Mouse (Mus musculus): ENCODE data around the gene Faah.

Gene Faah

DNA sequence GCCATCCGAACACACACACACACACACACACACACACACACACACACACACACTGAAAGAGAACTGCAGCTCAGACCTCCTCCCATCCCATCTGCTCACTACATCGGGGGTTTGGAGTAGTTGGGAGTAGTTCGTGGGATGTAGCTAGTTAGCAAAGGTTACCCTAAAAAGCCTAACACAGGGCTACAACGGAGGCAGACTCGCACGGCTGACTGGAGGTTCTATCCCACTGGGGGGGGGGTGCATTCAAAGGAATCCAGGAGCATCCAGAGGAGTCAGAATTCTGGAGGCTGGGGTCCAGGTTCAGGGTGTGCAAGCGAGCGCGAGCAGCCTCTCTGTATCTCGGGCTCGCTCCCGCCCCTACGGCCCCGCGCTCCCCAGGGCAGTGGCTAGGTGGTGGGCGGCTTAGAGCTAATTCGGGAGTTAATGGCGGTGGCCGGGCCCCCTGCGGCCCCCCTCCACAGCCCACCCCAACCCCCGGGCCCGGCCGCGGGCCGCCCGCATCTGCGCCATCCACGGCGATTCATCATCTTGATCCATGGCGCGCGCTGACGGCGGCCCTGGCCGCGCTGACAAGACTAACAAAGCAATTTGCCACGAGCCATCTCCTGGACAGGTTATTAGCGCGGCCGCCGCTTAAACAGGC is 73.9 kb downstream of the Faah start:
- DNase-seq (ENCODE audit: low spot score in 2 of 2), result no peak

DNA sequence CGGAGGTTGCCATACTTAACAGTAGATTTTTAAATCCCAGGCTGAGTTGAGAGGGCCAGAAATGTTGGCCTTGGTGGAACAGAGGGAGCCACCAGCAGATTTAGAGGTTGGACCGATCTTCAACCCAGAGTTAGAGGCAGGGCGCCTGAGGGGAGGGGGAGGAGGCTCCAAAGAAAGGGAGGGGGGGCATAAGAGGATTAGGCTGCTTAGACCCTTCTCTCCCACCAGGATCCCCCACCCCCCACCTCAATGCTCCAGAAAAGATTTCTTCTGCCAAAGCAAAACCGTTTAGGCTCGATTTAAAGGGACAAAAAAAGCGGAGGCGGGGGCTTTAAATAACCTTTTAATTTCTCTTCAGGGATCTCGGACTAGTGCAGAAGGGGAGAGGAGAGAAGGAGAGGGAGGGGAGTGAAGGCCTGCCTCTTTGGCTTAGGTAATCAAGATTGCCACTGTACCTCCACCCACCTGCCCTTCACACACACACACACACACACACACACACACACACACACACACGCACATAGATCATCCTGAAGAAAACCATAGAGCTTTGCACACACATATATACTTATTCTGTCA is 76.4 kb downstream of the Faah start:
- no peak for DNase-seq (ENCODE audit: low spot score in 2 of 2)

DNA sequence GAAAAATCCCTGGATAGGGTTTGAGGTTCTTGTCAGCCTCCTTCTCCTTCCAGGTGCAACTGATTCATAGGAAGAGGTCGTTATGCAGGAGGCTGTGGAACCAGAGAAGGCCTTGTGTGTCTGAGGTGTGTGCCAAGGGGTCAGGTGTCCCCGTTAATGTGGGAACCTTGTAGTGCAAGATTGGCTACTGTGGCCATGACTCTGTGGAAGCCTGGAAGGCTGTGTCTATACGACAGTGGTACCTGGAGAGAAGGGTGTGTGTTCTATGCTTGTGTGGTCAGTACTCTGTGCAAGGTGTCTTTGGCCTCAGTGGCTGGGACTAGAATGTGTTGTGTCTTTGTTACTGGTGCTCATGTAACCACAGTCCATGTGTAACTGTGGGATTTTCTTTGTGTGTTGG is 77.0 kb downstream of the Faah start:
- DNase-seq (ENCODE audit: low spot score in 2 of 2), result no peak

DNA sequence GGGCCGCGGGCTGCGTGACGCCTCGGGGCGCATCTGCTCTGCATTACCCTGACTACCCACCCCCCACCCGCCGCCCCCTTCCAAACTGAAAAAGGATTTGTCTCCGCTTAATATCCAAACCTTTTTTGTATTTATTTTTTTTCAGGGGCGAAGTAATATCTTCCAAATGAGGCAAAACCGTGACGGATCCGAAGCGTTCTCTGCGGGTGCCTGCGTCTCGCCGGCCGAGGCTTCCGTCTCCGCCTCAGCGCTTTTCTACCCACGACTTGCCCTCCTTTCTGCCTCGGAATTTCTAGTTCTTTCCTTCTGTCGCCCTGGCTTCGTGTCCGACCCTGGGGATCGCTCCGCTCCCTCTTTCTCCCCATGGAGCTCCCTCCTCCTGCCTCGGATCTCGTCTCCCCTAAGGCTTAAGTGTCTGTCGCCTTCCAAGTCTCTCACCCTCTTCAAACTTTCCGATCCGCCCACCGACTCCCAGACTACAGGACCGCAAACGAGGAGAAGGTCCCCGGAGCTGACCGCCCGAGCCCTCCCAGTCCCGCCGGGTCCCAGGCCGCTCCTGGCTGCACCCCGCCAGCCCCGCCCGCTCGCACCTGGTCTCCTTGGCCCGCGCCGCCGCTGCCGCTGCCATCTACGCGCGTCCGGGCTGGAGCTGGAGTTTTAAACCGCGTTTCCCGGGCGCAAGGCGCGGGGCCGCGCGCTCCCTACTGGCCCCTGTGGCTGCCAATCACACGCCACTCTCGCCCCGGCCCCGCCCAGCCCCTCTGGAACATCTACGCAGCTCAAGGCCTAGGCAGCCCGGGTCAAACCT is 78.2 kb downstream of the Faah start, which contains the start of gene Dmbx1:
Dmbx1 (minus strand) TSS at position 632 of the 808 bp plus-strand sequence.
- DNase-seq (ENCODE audit: low spot score in 2 of 2), result no peak

DNA sequence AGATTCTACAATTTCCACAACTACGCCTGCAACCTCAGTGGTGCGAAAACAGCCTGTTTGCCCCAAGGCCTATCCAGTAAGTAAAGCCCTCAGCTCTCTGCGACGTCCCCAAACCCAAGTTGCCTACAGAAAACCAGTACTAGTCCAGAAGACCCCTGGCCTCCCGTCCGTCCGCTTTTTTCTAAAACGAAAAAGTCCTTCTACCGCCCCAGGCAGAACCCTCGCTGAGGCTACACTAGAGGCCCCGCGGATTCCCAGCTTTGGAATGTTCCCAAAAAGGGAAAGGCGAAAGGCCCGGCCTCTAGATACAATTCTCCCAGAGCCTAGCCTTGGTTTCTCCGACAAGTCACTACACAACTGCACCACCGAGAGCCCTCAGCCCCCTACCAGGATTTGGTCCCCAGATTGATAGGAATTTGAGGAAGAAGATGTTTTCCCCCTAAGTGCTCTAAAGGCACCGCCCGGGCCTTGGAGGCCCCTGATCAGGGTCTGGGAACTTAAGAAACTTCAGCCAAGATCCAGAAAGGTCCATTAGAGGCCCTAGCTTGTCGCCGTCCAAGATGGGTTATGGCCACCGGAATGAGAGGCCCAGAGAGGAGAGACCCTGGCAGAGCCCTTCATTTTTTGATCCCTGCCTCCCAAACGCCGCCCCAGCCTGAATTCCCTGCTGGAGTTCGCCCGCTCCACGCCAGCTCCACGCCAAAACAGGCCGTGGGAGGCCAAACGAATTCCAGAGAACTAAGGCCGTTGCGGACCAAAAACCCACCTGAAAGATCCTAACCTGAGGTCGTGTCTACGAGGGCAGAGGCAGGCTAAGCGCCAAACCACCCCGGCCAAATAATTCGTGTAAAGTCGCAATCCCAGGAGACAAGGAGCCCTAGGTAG is 79.2 kb downstream of the Faah start:
- DNase-seq (ENCODE audit: low spot score in 2 of 2), result peak in 1 of 2 experiments; percentile 33

DNA sequence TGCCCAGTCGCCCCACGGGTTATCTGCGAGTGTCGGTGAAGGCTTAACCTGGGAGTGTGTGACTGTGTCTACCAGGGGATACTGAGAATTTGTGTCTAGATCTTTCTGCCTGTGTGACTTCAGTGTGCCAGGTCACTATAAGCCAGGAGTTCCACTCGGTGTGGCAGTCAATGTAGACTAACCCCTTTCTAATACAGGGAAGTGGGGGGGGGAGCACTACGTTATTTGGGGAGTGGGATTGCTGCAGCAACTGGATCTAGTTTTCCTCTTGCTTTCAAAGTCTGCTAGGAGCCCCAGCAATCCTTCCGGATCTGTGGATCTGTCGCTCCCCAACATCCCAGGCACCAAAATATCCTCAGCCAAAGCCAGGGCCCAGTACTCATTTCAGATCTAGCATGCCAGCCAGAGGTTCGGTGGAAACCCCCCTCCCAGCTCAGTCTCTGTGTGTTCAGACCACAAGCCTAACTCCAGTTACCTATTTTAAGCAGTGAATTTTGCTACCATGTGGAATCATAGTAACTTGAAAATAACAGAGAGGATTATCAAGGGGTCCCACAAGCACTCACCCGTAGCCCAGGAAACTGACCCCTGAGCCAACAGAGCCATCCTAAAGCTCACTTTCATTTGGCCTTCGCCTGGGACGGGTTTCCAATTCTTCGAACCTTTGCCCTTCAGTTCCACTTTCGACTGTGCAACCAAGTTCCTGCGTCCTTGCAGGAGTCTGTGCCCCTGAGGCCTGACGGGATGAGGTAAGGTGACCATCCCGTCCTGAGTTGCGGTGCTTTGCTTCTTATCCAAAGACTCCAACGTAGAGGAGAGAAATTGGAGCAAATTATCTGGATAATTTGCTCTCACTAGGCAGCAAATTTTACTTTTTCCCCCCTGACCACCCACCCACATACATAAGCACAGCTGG is 80.4 kb downstream of the Faah start:
- no peak for DNase-seq (ENCODE audit: low spot score in 2 of 2)

DNA sequence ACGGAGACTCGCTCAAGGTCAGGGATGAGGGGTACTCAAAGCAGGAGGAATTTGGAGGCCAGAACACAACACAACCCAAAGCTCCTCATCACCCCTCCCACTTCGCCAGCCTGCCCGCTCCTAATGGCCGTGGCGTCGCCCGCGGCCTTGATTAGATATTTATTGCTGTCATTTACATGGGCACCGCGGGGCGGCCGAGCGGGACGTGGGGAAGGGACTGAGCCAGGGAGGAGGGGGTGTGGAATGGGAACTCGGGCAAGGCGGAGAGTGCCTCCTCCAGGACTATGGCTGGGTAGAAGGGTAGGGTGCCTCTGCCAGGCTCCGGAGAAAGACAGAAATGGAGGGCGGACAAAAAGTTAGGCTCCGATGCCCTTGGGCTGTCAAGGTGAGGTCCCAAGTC is 81.1 kb downstream of the Faah start:
- DNase-seq (ENCODE audit: low spot score in 2 of 2), result no peak

DNA sequence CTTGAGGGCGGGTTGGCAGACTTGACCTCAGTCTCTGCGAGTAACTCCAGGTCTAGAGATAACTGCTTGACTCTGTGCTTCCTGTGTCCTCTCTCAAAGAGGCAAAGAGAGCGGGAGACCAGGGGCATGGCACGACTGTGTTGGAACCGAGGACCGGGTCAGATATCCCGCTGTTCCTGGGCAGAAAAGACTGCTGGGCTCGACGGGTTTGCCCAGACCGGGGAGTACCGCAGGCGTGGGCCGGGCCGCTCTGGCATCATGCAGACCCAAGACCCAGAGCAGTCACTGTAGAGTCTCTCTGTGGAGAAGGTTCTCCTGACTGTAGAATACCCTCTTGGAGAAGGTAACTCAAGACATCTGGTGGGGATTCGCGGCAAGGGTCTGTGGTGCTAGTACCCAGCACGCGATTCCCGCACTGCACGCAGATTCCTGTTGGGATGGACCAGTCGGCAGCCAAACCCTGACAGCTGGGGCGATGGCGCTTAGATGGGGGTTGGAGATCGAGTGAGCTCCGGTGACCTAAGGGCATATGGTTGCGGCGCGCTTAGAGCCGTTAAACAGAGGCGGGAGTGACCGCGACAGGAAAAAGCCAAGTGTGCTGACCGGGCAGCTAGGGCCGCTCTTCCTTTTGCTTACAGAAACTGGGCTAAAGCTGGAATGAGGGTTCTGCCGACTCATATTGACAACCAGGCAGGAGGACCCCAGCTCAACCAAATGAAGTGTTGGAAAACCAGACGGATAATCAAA is 81.7 kb downstream of the Faah start:
- no peak for DNase-seq (ENCODE audit: low spot score in 2 of 2)

DNA sequence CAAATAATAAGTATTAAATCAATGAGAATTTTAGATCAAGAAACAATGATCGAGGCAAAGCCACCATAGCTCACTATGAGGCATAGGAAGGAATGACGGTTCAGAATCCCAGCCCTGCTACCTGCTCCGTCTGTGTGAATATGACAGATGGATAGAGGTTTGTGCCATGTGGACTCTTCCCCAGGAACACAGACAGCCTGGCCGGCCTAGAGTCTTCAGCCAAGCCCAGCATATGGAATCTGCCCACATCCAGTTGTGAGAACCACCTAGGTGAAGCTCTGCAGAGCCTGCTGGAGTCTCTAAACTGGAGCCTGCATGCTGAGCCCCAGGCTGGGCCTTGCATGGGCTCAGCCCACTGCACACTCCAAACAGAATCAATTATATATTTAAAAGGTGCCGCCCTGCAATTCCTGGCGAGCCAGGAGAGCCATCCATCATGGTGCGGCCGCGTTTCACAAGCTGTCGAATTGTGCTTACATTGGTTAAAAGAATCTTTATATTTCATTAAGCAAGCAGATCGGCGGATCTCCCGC is 86.1 kb downstream of the Faah start:
- no peak for DNase-seq (ENCODE audit: low spot score in 2 of 2)

DNA sequence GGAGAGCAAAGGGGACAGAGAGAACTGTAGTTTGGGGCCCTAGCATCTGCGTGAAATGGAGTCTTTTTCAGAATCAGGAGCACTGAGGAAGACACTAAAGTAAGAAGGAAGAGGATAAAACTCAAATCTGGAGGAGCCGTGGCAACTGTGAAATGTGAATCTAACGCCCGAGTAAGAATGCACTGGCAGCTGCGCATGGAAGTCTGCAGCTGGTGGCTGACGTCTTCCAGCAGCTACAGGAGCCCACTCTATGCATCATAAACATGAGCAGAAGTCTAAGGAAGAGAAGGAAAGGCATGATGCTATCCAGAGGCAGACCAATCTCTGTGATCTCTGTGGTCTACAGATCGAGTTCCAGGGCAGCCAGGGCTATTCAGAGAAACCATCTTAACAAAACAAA is 90.1 kb downstream of the Faah start:
- no peak for DNase-seq (ENCODE audit: low spot score in 2 of 2)

DNA sequence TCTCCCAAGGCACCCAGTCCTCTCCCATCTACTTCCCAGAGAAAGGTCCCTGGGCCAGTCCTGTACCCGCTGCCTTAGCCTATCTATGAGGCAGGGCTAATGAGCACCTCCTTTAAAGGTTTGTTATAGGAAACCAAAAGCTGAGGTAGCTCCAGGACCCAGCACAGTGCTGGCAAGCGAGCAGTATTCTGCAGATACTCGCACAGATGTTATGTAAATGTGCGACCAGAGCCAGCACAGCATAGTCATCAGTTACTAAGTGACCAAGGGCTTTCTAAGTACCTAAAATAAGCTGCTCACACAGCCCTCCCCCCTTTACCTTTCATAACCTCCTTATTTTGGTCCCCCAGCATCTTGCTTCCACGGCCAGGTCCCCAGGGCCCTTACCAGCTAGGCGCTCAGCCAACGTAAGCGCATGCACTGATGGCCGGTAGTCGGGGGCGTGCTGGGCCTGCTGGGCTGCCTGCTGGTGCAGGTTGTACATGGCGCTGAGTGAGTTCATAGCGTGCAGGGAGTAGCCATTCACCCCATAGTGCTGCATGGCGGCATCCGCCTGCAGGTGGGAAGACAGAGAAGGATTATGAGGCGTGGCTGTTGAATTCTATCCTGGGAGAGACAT is 94.4 kb downstream of the Faah start:
- DNase-seq (ENCODE audit: low spot score in 2 of 2), result no peak

DNA sequence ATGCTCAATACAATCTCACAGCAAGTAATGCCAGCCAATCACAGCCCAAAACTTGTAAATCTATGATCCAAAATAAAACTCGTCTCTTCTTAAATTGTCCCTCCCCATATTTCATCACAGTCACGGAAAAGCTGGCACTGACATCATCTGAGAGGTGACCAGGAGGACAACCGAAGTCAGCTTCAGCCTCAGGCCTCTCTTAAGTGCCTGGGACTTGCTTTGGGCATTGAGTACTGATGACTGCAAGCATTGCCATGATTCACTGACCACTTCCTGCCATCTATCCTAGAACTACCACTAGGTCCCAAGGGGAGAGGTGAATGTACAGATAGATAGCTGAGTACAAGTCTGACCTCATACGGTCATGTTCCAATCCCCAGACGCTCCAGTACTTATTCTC is 95.0 kb downstream of the Faah start:
- DNase-seq (ENCODE audit: low spot score in 2 of 2), result no peak

DNA sequence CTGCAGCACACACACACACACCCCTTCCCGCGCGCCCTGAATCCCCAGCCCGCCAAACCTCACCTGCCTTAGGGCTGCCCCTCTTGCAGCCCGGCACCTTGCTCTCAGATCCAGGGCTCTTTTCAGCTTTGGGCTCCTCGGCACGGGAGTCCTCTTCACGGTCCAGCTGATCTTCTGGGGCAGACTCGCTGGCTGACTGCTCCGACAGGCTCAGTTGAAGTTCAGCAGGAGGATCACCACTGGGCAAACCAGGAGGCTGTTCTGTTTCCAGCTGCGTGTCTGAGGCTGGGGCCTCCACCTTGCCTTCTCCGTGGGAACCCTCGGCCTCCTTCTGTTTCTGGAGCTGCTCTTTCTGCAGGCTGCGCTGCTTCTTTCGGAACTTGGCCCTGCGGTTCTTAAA is 97.8 kb downstream of the Faah start:
- DNase-seq (ENCODE audit: low spot score in 2 of 2), result no peak
